Mouse (Mus musculus): Measurements from ENCODE around the gene Strip2. TPM values are rescaled to one million over a fixed set of nuclear protein-coding genes. Genes with fewer than 3 reads are reported as not detected.

Gene Strip2
- 0.17 and 0.20 TPM in 2 replicates for polyA plus RNA-seq (2012; rRNA removed)

GRCm38 (mm10) chr6:29916530-29917382 lies at the start of gene Strip2:
Gene Strip2 (plus strand): TSS chr6:29917012.

Other genes starting within 250 kb of the Strip2 start
- gene Tspan33, start 222.8 kb upstream of the Strip2 start, polyA plus RNA-seq (2012; rRNA removed): 52.2 and 53.1 TPM in 2 replicates
- gene Smo, start 181.5 kb upstream of the Strip2 start, polyA plus RNA-seq (2012; rRNA removed): 5.4 and 5.8 TPM in 2 replicates
- gene Ahcyl2, start 149.0 kb upstream of the Strip2 start, polyA plus RNA-seq (2012; rRNA removed): 3.4 and 3.8 TPM in 2 replicates
- 20.0 and 21.5 TPM in 2 replicates for gene Nrf1, start 131.0 kb downstream of the Strip2 start, polyA plus RNA-seq (2012; rRNA removed)

Data from liver, embryonic 18 days (tissue).